Comparison of ENCODE assay signal across 8 mouse cellular contexts in genomic region chr8:120177318-120178123, GRCm38 (mm10). TPM values are rescaled to one million over a fixed set of nuclear protein-coding genes. Genes with fewer than 3 reads are reported as not detected.
DNase-seq lines count a peak whose midpoint lies in the region; ATAC-seq and TF ChIP-seq lines count a peak whose summit lies in the region.

Gene Fam92b, minus strand, starts transcription at chr8:120177466.

- H3K36me3 ChIP-seq in ES-Bruce4 (ENCODE audit: control insufficient read depth, insufficient read depth, low read length, poor library complexity, severe bottlenecking) = no peaks in the 10 kb centered on the region
- no peaks in the 10 kb centered on the region for H3K36me3 ChIP-seq in embryonic facial prominence, embryonic 14.5 days (ENCODE audit: control insufficient read depth, insufficient read depth, low read length)
- no peaks in the 10 kb centered on the region for H3K36me3 ChIP-seq in hindbrain, embryonic 13.5 days
- H3K36me3 ChIP-seq in limb, embryonic 12.5 days = no peaks in the 10 kb centered on the region
- no peaks in the 10 kb centered on the region for H3K36me3 ChIP-seq in midbrain, embryonic 15.5 days (replicated peaks)
- H3K36me3 ChIP-seq in splenic B cell, adult 2 months (ENCODE audit: control insufficient read depth, insufficient read depth, low read length, poor library complexity, severe bottlenecking) = no peaks in the 10 kb centered on the region

- TF ChIP-seq EP300 in ES-Bruce4 (IDR thresholded peaks at IDR 0.05; ENCODE audit: insufficient read depth, low read depth, low read length) = 0 out of 2 replicates have a peak, but pooled peaks have one; percentile 29

- 0 out of 2 replicates have a peak within 1 kb of the TSS, but pooled peaks have one; percentile 33 for H3K27ac ChIP-seq in ES-Bruce4 (ENCODE audit: insufficient read depth, low read length)
- H3K27ac ChIP-seq in embryonic facial prominence, embryonic 14.5 days (replicated peaks; ENCODE audit: low read depth, low read length) = no peak within 1 kb of the TSS; the same call in 1 of the 2 replicates
- peak within 1 kb of the TSS; percentile 83 for H3K27ac ChIP-seq in hindbrain, embryonic 13.5 days
- peak within 1 kb of the TSS; percentile 13; the same call in 1 of the 2 replicates for H3K27ac ChIP-seq in limb, embryonic 12.5 days
- peak within 1 kb of the TSS; percentile 83 for H3K27ac ChIP-seq in midbrain, embryonic 15.5 days

- ATAC-seq in embryonic facial prominence, embryonic 14.5 days (ENCODE audit: low read depth) = peak; percentile 91
- ATAC-seq in hindbrain, embryonic 13.5 days (ENCODE audit: low FRiP score) = peak; percentile 83
- peak; percentile 32 for ATAC-seq in limb, embryonic 12.5 days (ENCODE audit: insufficient number of reproducible peaks, insufficient read depth, low FRiP score, low TSS enrichment, low read depth)
- peak; percentile 84 for ATAC-seq in midbrain, embryonic 15.5 days (replicated peaks)

- H3K4me3 ChIP-seq in ES-Bruce4 (ENCODE audit: low read depth, low read length) = peak within 1 kb of the TSS; percentile 19; the same call in 1 of the 2 replicates
- H3K4me3 ChIP-seq in embryonic facial prominence, embryonic 14.5 days (ENCODE audit: low read depth, low read length) = peak within 1 kb of the TSS; percentile 11; the same call in 1 of the 2 replicates
- H3K4me3 ChIP-seq in hindbrain, embryonic 13.5 days = no peak within 1 kb of the TSS
- peak within 1 kb of the TSS; percentile 23 for H3K4me3 ChIP-seq in limb, embryonic 12.5 days (replicated peaks)
- peak within 1 kb of the TSS; percentile 8; the same call in 1 of the 2 replicates for H3K4me3 ChIP-seq in midbrain, embryonic 15.5 days

- peaks cover 3% of the 10 kb centered on the region for H3K4me1 ChIP-seq in ES-Bruce4 (ENCODE audit: control insufficient read depth, insufficient read depth, low read length)
- peaks cover 17% of the 10 kb centered on the region for H3K4me1 ChIP-seq in embryonic facial prominence, embryonic 14.5 days (ENCODE audit: control insufficient read depth, insufficient read depth, low read length)
- peaks cover 48% of the 10 kb centered on the region for H3K4me1 ChIP-seq in hindbrain, embryonic 13.5 days (replicated peaks)
- H3K4me1 ChIP-seq in limb, embryonic 12.5 days (replicated peaks) = peaks cover 42% of the 10 kb centered on the region
- H3K4me1 ChIP-seq in midbrain, embryonic 15.5 days = peaks cover 49% of the 10 kb centered on the region

- WGBS in embryonic facial prominence, embryonic 14.5 days = 4% methylated on average over 9 of the region's 26 CpGs
- WGBS in hindbrain, embryonic 13.5 days = 0% methylated on average over 11 of the region's 26 CpGs
- WGBS in limb, embryonic 12.5 days = under 1% methylated on average over 26 of the region's 26 CpGs
- 0% methylated on average over 20 of the region's 26 CpGs for WGBS in midbrain, embryonic 15.5 days

- peak; percentile 92 for DNase-seq in A20 (ENCODE audit: low read depth, low spot score)
- peak; percentile 95 for DNase-seq in embryonic facial prominence, embryonic 14.5 days (ENCODE audit: low spot score)
- peak; percentile 74 for DNase-seq in splenic B cell, adult 2 months (ENCODE audit: low read depth, low spot score)
- DNase-seq in urinary bladder, adult 18-20 months (ENCODE audit: low spot score in 2 of 2) = no peak

- no peak within 1 kb of the TSS for H3K9ac ChIP-seq in ES-Bruce4 (ENCODE audit: low read depth, poor library complexity, severe bottlenecking)
- peak within 1 kb of the TSS; percentile 15 for H3K9ac ChIP-seq in embryonic facial prominence, embryonic 14.5 days (ENCODE audit: low read depth, low read length)
- peak within 1 kb of the TSS; percentile 62 for H3K9ac ChIP-seq in hindbrain, embryonic 13.5 days
- peak within 1 kb of the TSS; percentile 8 for H3K9ac ChIP-seq in limb, embryonic 12.5 days (replicated peaks)
- no peak within 1 kb of the TSS; the same call in 1 of the 2 replicates for H3K9ac ChIP-seq in midbrain, embryonic 15.5 days

- TF ChIP-seq POLR2A in ES-Bruce4 (IDR thresholded peaks at IDR 0.05; ENCODE audit: insufficient read depth, low read length) = no peak

- no peaks in the 10 kb centered on the region for H3K9me3 ChIP-seq in ES-Bruce4 (replicated peaks; ENCODE audit: control insufficient read depth, insufficient read depth, low read length, poor library complexity, severe bottlenecking)
- no peaks in the 10 kb centered on the region for H3K9me3 ChIP-seq in embryonic facial prominence, embryonic 14.5 days (ENCODE audit: control insufficient read depth, low read length)
- H3K9me3 ChIP-seq in hindbrain, embryonic 13.5 days = no peaks in the 10 kb centered on the region
- no peaks in the 10 kb centered on the region for H3K9me3 ChIP-seq in limb, embryonic 12.5 days
- no peaks in the 10 kb centered on the region for H3K9me3 ChIP-seq in midbrain, embryonic 15.5 days

- H3K27me3 ChIP-seq in ES-Bruce4 (ENCODE audit: control insufficient read depth, insufficient read depth, low read length, poor library complexity, severe bottlenecking) = no peaks in the 10 kb centered on the region
- peaks cover 8% of the 10 kb centered on the region for H3K27me3 ChIP-seq in embryonic facial prominence, embryonic 14.5 days (replicated peaks; ENCODE audit: control insufficient read depth, insufficient read depth, low read length)
- peaks cover 33% of the 10 kb centered on the region for H3K27me3 ChIP-seq in hindbrain, embryonic 13.5 days
- peaks cover 37% of the 10 kb centered on the region for H3K27me3 ChIP-seq in limb, embryonic 12.5 days
- H3K27me3 ChIP-seq in midbrain, embryonic 15.5 days (replicated peaks) = no peaks in the 10 kb centered on the region
- H3K27me3 ChIP-seq in splenic B cell, adult 2 months (ENCODE audit: control insufficient read depth, insufficient read depth, low read length, poor library complexity, severe bottlenecking) = no peaks in the 10 kb centered on the region

- H3K4me2 ChIP-seq in embryonic facial prominence, embryonic 14.5 days (ENCODE audit: low read depth, low read length) = peak within 1 kb of the TSS; percentile 52
- H3K4me2 ChIP-seq in hindbrain, embryonic 13.5 days = peak within 1 kb of the TSS; percentile 42
- peak within 1 kb of the TSS; percentile 61 for H3K4me2 ChIP-seq in limb, embryonic 12.5 days
- H3K4me2 ChIP-seq in midbrain, embryonic 15.5 days = peak within 1 kb of the TSS; percentile 46

- no peak for TF ChIP-seq CTCF in ES-Bruce4 (IDR thresholded peaks at IDR 0.05; ENCODE audit: low read depth, low read length)

RNA-seq across cellular contexts. Expression of gene Fam92b, which starts in this region (rescaled TPM):
- not detected in 2 replicates for polyA plus RNA-seq in ES-Bruce4 (2011; ENCODE audit: insufficient read depth, insufficient read length, low read depth, missing spikeins)
- 2.4 and 3.5 TPM in 2 replicates for polyA plus RNA-seq in embryonic facial prominence, embryonic 14.5 days (2014; fragmentation: Nextera tagmentation; extraction: Ambion mirVana)
- polyA plus RNA-seq in hindbrain, embryonic 13.5 days (2015; fragmentation: Nextera tagmentation; extraction: Ambion mirVana) = 2.2 and 2.6 TPM in 2 replicates
- not detected in 2 replicates for polyA plus RNA-seq in limb, embryonic 12.5 days (2016; fragmentation: Nextera tagmentation; extraction: Ambion mirVana)
- polyA plus RNA-seq in midbrain, embryonic 15.5 days (2015; fragmentation: Nextera tagmentation; extraction: Ambion mirVana) = 2.1 and 2.2 TPM in 2 replicates

Comparison
In these comparisons a context has a peak if more than half of its experiments do, and no peak if none do; other contexts are left out.
1. Peak in ATAC-seq, H3K4me3 ChIP-seq, H3K27ac ChIP-seq, H3K9ac ChIP-seq and H3K4me2 ChIP-seq in limb, embryonic 12.5 days; RNA of the gene not detected or under 1 TPM.
2. DNase-seq: peak in A20 (single experiment), embryonic facial prominence, embryonic 14.5 days (single experiment) and splenic B cell, adult 2 months (single experiment); none in urinary bladder, adult 18-20 months (0 of 2).
3. H3K9ac ChIP-seq: peak in embryonic facial prominence, embryonic 14.5 days (single experiment) and hindbrain, embryonic 13.5 days (single experiment); none in ES-Bruce4 (single experiment) and midbrain, embryonic 15.5 days (single experiment).
4. ATAC-seq: peak in every context shown above with its lines; median percentile 91 in embryonic facial prominence, embryonic 14.5 days; 84 in midbrain, embryonic 15.5 days; 83 in hindbrain, embryonic 13.5 days; 32 in limb, embryonic 12.5 days.
5. Peak in every context shown above with its lines, with median percentiles within 50 percentile points of each other: H3K4me2 ChIP-seq.